Comparison of ENCODE assay signal across 10 mouse cellular contexts in genomic region chr14:25511564-25511963, GRCm38 (mm10). TPM values are rescaled to one million over a fixed set of nuclear protein-coding genes. Genes with fewer than 3 reads are reported as not detected.
A peak's percentile ranks its signal among the peaks of the same experiment; 100 is the strongest.
DNase-seq lines count a peak whose midpoint lies in the region; ATAC-seq and TF ChIP-seq lines count a peak whose summit lies in the region.
"Had no signal": no experiment of that assay in that cellular context is flagged by ENCODE, and none has a peak within 500 bp of the region (broad histone marks: within the 10 kb centered on the region; RNA-seq: fewer than 3 reads in every experiment).

No protein-coding gene starts in this region.

- no peak overlapping the region for H3K4me2 ChIP-seq in heart, embryonic 12.5 days
- H3K4me2 ChIP-seq in stomach, embryonic 14.5 days (replicated peaks; ENCODE audit: low read depth, low read length) = no peak overlapping the region
- no peak overlapping the region for H3K4me2 ChIP-seq in stomach, postnatal 0 days (replicated peaks; ENCODE audit: low read depth)
- no peak overlapping the region for H3K4me2 ChIP-seq in hindbrain, postnatal 0 days (ENCODE audit: low read depth, low read length)
- no peak overlapping the region for H3K4me2 ChIP-seq in stomach, embryonic 16.5 days (ENCODE audit: low read depth, low read length)

- H3K4me1 ChIP-seq in heart, embryonic 12.5 days (replicated peaks) = peaks cover 98% of the 10 kb centered on the region
- peaks cover 73% of the 10 kb centered on the region for H3K4me1 ChIP-seq in stomach, embryonic 14.5 days (ENCODE audit: control insufficient read depth, insufficient read depth, low read length)
- H3K4me1 ChIP-seq in stomach, postnatal 0 days (replicated peaks; ENCODE audit: control insufficient read depth, insufficient read depth) = peaks cover 13% of the 10 kb centered on the region
- H3K4me1 ChIP-seq in hindbrain, postnatal 0 days (ENCODE audit: insufficient read depth, low read length) = peaks cover 38% of the 10 kb centered on the region
- peaks cover 74% of the 10 kb centered on the region for H3K4me1 ChIP-seq in stomach, embryonic 16.5 days (ENCODE audit: control insufficient read depth, insufficient read depth, low read length)

- WGBS in heart, embryonic 12.5 days = 47% methylated on average over 3 of the region's 3 CpGs
- 25% methylated on average over 3 of the region's 3 CpGs for WGBS in stomach, embryonic 14.5 days
- WGBS in stomach, postnatal 0 days = 44% methylated on average over 3 of the region's 3 CpGs
- WGBS in hindbrain, postnatal 0 days = 54% methylated on average over 3 of the region's 3 CpGs
- WGBS in stomach, embryonic 16.5 days = 28% methylated on average over 3 of the region's 3 CpGs

- H3K27me3 ChIP-seq in heart, embryonic 12.5 days (replicated peaks) = no peaks in the 10 kb centered on the region
- H3K27me3 ChIP-seq in stomach, embryonic 14.5 days (ENCODE audit: control insufficient read depth, insufficient read depth, low read length) = no peaks in the 10 kb centered on the region
- no peaks in the 10 kb centered on the region for H3K27me3 ChIP-seq in stomach, postnatal 0 days (ENCODE audit: control insufficient read depth, insufficient read depth, low read length)
- no peaks in the 10 kb centered on the region for H3K27me3 ChIP-seq in hindbrain, postnatal 0 days (ENCODE audit: insufficient read depth, low read length)
- H3K27me3 ChIP-seq in stomach, embryonic 16.5 days (ENCODE audit: control insufficient read depth, insufficient read depth, low read length) = no peaks in the 10 kb centered on the region

- TF ChIP-seq CTCF in stomach, postnatal 0 days (IDR thresholded peaks at IDR 0.05; ENCODE audit: low read depth) = no peak
- no peak for TF ChIP-seq CTCF in hindbrain, postnatal 0 days (IDR thresholded peaks at IDR 0.05; ENCODE audit: low read depth)

- H3K4me3 ChIP-seq in heart, embryonic 12.5 days = no peak overlapping the region
- no peak overlapping the region for H3K4me3 ChIP-seq in stomach, embryonic 14.5 days (ENCODE audit: low read depth, low read length)
- no peak overlapping the region for H3K4me3 ChIP-seq in stomach, postnatal 0 days (ENCODE audit: low read depth, low read length)
- no peak overlapping the region for H3K4me3 ChIP-seq in hindbrain, postnatal 0 days (ENCODE audit: low read length)
- no peak overlapping the region for H3K4me3 ChIP-seq in stomach, embryonic 16.5 days (replicated peaks; ENCODE audit: low read length)
- H3K4me3 ChIP-seq: left cerebral cortex, adult 2 months had no signal

- H3K9me3 ChIP-seq in heart, embryonic 12.5 days (replicated peaks) = no peaks in the 10 kb centered on the region
- no peaks in the 10 kb centered on the region for H3K9me3 ChIP-seq in stomach, embryonic 14.5 days (ENCODE audit: control insufficient read depth, low read depth, low read length)
- H3K9me3 ChIP-seq in stomach, postnatal 0 days (ENCODE audit: control insufficient read depth, low read length) = no peaks in the 10 kb centered on the region
- no peaks in the 10 kb centered on the region for H3K9me3 ChIP-seq in hindbrain, postnatal 0 days (ENCODE audit: low read length)
- H3K9me3 ChIP-seq in stomach, embryonic 16.5 days (replicated peaks; ENCODE audit: control insufficient read depth, low read length) = no peaks in the 10 kb centered on the region

- no peak for DNase-seq in heart, postnatal 4 days
- DNase-seq in stomach, postnatal 0 days (ENCODE audit: low spot score) = no peak
- DNase-seq in hindbrain, postnatal 0 days (ENCODE audit: low spot score) = no peak
- DNase-seq in gastrocnemius, adult 18-20 months (ENCODE audit: low spot score) = no peak
- DNase-seq in urinary bladder, postnatal 4 days (ENCODE audit: low spot score in 2 of 2) = no peak

- H3K36me3 ChIP-seq in heart, embryonic 12.5 days = peaks cover 14% of the 10 kb centered on the region
- peaks cover 13% of the 10 kb centered on the region; the same call in 1 of the 2 replicates for H3K36me3 ChIP-seq in stomach, embryonic 14.5 days (ENCODE audit: control insufficient read depth, insufficient read depth, low read length)
- H3K36me3 ChIP-seq in stomach, postnatal 0 days (ENCODE audit: control insufficient read depth, insufficient read depth, low read length) = peaks cover 13% of the 10 kb centered on the region; the same call in 1 of the 2 replicates
- peaks cover 5% of the 10 kb centered on the region; the same call in 1 of the 2 replicates for H3K36me3 ChIP-seq in hindbrain, postnatal 0 days (ENCODE audit: insufficient read depth, low read length)
- H3K36me3 ChIP-seq in stomach, embryonic 16.5 days (ENCODE audit: control insufficient read depth, insufficient read depth, low read length) = no peaks in the 10 kb centered on the region; the same call in 1 of the 2 replicates

- peak overlapping the region; percentile 76 for H3K27ac ChIP-seq in heart, embryonic 12.5 days (ENCODE audit: poor library complexity, severe bottlenecking)
- peak overlapping the region; percentile 49; the same call in 1 of the 2 replicates for H3K27ac ChIP-seq in stomach, embryonic 14.5 days (ENCODE audit: low read length)
- H3K27ac ChIP-seq in stomach, postnatal 0 days (replicated peaks) = no peak overlapping the region
- H3K27ac ChIP-seq in hindbrain, postnatal 0 days = peak overlapping the region; percentile 52
- H3K27ac ChIP-seq in stomach, embryonic 16.5 days (ENCODE audit: low read length) = peak overlapping the region; percentile 62; the same call in 1 of the 2 replicates
- H3K27ac ChIP-seq: kidney, postnatal 0 days; left cerebral cortex, adult 2 months had no signal

- ATAC-seq in heart, embryonic 12.5 days (ENCODE audit: insufficient number of reproducible peaks, low FRiP score) = no peak
- ATAC-seq in stomach, embryonic 14.5 days (ENCODE audit: insufficient number of reproducible peaks, insufficient read depth, low FRiP score, low read depth) = no peak
- no peak for ATAC-seq in stomach, postnatal 0 days (ENCODE audit: low FRiP score, low TSS enrichment)
- ATAC-seq in hindbrain, postnatal 0 days = no peak
- no peak for ATAC-seq in stomach, embryonic 16.5 days (ENCODE audit: insufficient read depth, low FRiP score)

- TF ChIP-seq EP300 in stomach, postnatal 0 days (optimal IDR thresholded peaks at IDR 0.05) = no peak

- H3K9ac ChIP-seq in heart, embryonic 12.5 days = no peak overlapping the region
- H3K9ac ChIP-seq in stomach, embryonic 14.5 days (replicated peaks; ENCODE audit: low read depth, low read length) = no peak overlapping the region
- no peak overlapping the region for H3K9ac ChIP-seq in stomach, postnatal 0 days (ENCODE audit: low read length)
- H3K9ac ChIP-seq in hindbrain, postnatal 0 days (replicated peaks; ENCODE audit: low read length) = no peak overlapping the region
- H3K9ac ChIP-seq in stomach, embryonic 16.5 days (ENCODE audit: low read length) = no peak overlapping the region

RNA-seq across cellular contexts. Expression of gene Zmiz1, which starts 52.6 kb away (rescaled TPM):
- 34.2 and 41.4 TPM in 2 replicates for polyA plus RNA-seq in heart, embryonic 12.5 days (2016; fragmentation: Nextera tagmentation; extraction: Ambion mirVana)
- 10 to 100 TPM; 67.0 to 78.5 TPM for total RNA-seq in heart, postnatal 4 days (2021)
- polyA plus RNA-seq in stomach, embryonic 14.5 days (2014; fragmentation: Nextera tagmentation; extraction: Ambion mirVana) = 43.9 and 45.3 TPM in 2 replicates
- 13.0 and 13.8 TPM in 2 replicates for polyA plus RNA-seq in stomach, postnatal 0 days (2015; fragmentation: Nextera tagmentation; extraction: Ambion mirVana)
- 129 and 135 TPM in 2 replicates for total RNA-seq in hindbrain, postnatal 0 days (2014; rRNA removed)
- 41.9 and 50.6 TPM in 2 replicates for polyA plus RNA-seq in hindbrain, postnatal 0 days (2015; fragmentation: Nextera tagmentation; extraction: Ambion mirVana)
- polyA plus RNA-seq in stomach, embryonic 16.5 days (2015; fragmentation: Nextera tagmentation; extraction: Ambion mirVana) = 24.0 and 26.3 TPM in 2 replicates
- total RNA-seq in gastrocnemius, adult 18-20 months (2021) = 10 to 100 TPM; 26.6 to 28.6 TPM
